Mouse (Mus musculus) stomach, postnatal 0 days (tissue): ENCODE results near the gene Dido1.

ENCODE experiments used
- CTCF ChIP-seq: IDR thresholded peaks from 2 replicates; pipeline ENCODE4 v1.5.1; 2016; ENCODE audit warnings: antibody characterized with exemption, low read depth, mild to moderate bottlenecking, moderate library complexity
- EP300 ChIP-seq: optimal IDR thresholded peaks from 2 replicates; pipeline ENCODE3; 2016; ENCODE audit warnings: antibody characterized with exemption

DNA sequence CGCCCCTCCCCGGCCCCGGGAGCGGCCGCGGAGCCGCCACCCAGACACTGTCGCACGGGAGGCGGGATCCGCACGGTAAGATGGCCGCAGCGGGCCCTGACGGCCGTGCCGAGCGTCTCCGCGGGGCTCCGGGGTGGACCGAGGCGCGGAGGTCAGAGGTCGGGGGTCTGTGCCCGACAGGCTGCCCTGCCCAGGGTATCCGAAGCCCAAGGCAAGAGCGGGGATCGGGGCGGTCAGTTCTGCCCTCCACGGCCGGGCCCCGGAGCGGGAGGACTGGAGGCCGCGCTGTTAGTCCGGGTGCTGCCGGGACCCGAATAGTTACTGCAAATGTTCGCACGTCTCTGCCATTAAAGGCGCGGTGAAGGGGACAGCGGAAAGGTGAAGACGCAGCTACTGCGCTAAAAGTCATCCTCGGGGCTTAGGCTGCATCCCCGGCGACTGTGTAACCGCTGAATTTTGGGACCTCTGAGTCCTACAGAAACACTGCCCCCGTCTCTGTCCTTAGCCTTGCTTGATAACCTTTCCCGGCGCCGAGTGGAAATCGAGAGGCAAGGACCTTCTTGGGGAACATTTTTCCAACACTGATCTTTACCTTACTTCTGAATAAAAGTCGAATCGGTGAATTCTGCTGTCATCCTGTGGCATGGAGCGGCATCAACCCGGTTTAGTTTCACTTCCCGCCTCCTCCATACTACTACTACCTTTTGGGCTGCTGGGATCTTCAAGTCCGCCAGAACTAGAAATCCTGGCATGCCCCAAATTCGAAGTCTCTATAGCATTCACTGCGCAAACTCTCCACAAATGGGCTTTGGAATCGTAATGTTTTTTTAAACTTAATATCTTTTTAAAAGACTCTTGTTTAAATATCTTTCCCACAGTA lies 717 bp upstream of the Dido1 start:
- TF ChIP-seq CTCF (no peak), EP300 (peak; percentile 10)
